ENCODE assay signal across 23 mouse cellular contexts in the genomic region with DNA sequence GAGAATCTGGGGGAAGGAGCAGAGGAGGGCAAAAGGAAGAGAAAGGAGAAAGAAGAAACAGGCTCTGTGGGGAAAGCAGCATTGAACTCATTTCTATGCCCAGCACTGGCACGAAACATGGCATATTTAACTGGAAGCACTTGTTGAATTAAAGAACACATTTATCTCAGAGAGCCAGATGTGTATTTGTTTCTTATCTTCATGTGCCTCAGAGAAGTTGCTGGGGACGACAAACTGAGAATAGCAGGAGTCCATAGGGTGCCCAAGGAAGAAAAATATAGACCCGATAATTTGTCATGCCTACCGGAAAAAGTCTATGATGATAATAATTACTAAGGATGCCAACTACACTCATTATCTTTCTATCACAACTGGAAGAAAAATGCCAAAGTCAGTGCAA. TPM values are rescaled to one million over a fixed set of nuclear protein-coding genes. Genes with fewer than 3 reads are reported as not detected.
"Had no signal": no experiment of that assay in that cellular context is flagged by ENCODE, and none has a peak within 500 bp of the region (broad histone marks: within the 10 kb centered on the region; RNA-seq: fewer than 3 reads in every experiment).

No protein-coding gene starts in this region.

- ATAC-seq: forebrain, embryonic 13.5 days; forebrain, embryonic 14.5 days; forebrain, embryonic 15.5 days; forebrain, embryonic 16.5 days; forebrain, postnatal 0 days had no signal

- DNase-seq: cerebellum, adult 8-10 months; cerebellum, adult 9-10 months; cerebellum, adult 9-11 months; cerebellum, postnatal 10 days; cerebellum, postnatal 14 days; cerebellum, postnatal 25 days; cerebellum, postnatal 36 days; embryo, embryonic 11 days; forebrain, postnatal 0 days; gastrocnemius, adult 2 months; gastrocnemius, postnatal 10 days; gastrocnemius, postnatal 14 days; gastrocnemius, postnatal 25 days; gastrocnemius, postnatal 36 days; heart, adult 11 months; heart, adult 18-20 months; heart, adult 2 months had no signal

RNA-seq across cellular contexts. Expression of gene Nckap5, which starts 29.9 kb away (rescaled TPM):
- total RNA-seq: common myeloid progenitor, adult 5-6 weeks; granulocyte monocyte progenitor cell, adult 5-6 weeks had no signal
